Mouse (Mus musculus) small intestine, adult 2 months (tissue): ENCODE measurements around the gene Plekhm1. TPM values are rescaled to one million over a fixed set of nuclear protein-coding genes. Genes with fewer than 3 reads are reported as not detected.

Experiments used
- H3K27ac ChIP-seq: fragments of 200-500 bp; 2 replicates; pipeline ENCODE4 v1.5.1; 2012; ENCODE audit warnings: low read depth, low read length, control low read depth, inconsistent platforms; ENCODE audit not compliant: insufficient read depth
- H3K27me3 ChIP-seq: fragments of 200-500 bp; 2 replicates; pipeline ENCODE4 v1.6.1; 2012; ENCODE audit warnings: mild to moderate bottlenecking, moderate library complexity, low read length, inconsistent platforms; ENCODE audit not compliant: control insufficient read depth, insufficient read depth
- H3K36me3 ChIP-seq: fragments of 200-500 bp; 2 replicates; pipeline ENCODE4 v1.6.1; 2012; ENCODE audit warnings: mild to moderate bottlenecking, low read length, control low read depth, inconsistent platforms; ENCODE audit not compliant: control insufficient read depth, insufficient read depth
- H3K4me1 ChIP-seq: fragments of 200-500 bp; 2 replicates; pipeline ENCODE4 v1.6.1; 2012; ENCODE audit warnings: low read length, inconsistent platforms, mixed read lengths; ENCODE audit not compliant: control insufficient read depth, insufficient read depth, insufficient read length
- H3K4me3 ChIP-seq: fragments of 200-500 bp; 2 replicates; pipeline ENCODE4 v1.5.1; 2012; ENCODE audit warnings: low read depth, mild to moderate bottlenecking, control low read depth, inconsistent platforms, low read length, moderate library complexity
- CTCF ChIP-seq: fragments of 200-500 bp; IDR thresholded peaks from 2 replicates; pipeline ENCODE4 v1.5.1; 2012; ENCODE audit warnings: low read depth, mild to moderate bottlenecking, control low read depth, inconsistent platforms, low read length, moderate library complexity, mixed read lengths; ENCODE audit not compliant: insufficient replicate concordance, insufficient read length; ENCODE audit errors: extremely low read depth
- POLR2A ChIP-seq: fragments of 200-500 bp; IDR thresholded peaks from 2 replicates; pipeline ENCODE4 v1.6.1; 2012; ENCODE audit warnings: low read depth, mild to moderate bottlenecking, control low read depth, inconsistent platforms, low read length, moderate library complexity
- WGBS: fragments of 180-500 bp; shearing (Covaris S2); methylation state at CpG from one replicate; pipeline ENCODE4 v1.1.7; 2018; 5-methylcytosine and 5-hydroxymethylcytosine counted together
- polyA plus RNA-seq: library from polyadenylated mRNA; depleted of rRNA; stranded (reverse); fragments of >200 nt; gene quantifications from 2 replicates; pipeline ENCODE4 v1.2.3, GENCODE M21; 2012

The Plekhm1 gene
- polyA plus RNA-seq, 1 experiment: 16.6 TPM

- WGBS: 9% methylated on average over 60 of the region's 60 CpGs
- Histone ChIP-seq H3K4me3 (peak overlapping the region; percentile 77), H3K36me3 (peaks cover under 1% of the 10 kb centered on the region; the same call in 1 of the 2 replicates), H3K4me1 (peaks cover 36% of the 10 kb centered on the region), H3K27ac (no peak overlapping the region), H3K27me3 (no peaks in the 10 kb centered on the region)
- no peak for TF ChIP-seq POLR2A
- peak; percentile 72 for TF ChIP-seq CTCF
Measured at GRCm38 (mm10) chr11:103359841-103360641, 52.4 kb downstream of the Plekhm1 start.

GRCm38 (mm10) chr11:103359122-103359521 is 53.4 kb downstream of the Plekhm1 start:
- Histone ChIP-seq H3K36me3 (no peaks in the 10 kb centered on the region), H3K27ac (peak overlapping the region; percentile 83), H3K4me3 (peak overlapping the region; percentile 25), H3K4me1 (peaks cover 36% of the 10 kb centered on the region), H3K27me3 (no peaks in the 10 kb centered on the region)
- peak; percentile 81 for TF ChIP-seq CTCF
- no peak for TF ChIP-seq POLR2A
- 6% methylated on average over 22 of the region's 22 CpGs for WGBS

GRCm38 (mm10) chr11:103358316-103358715 is 54.2 kb downstream of the Plekhm1 start:
- Histone ChIP-seq H3K27ac (peak overlapping the region; percentile 83), H3K36me3 (0 out of 2 replicates have a peak, but pooled peaks cover under 1% of the 10 kb centered on the region), H3K4me1 (peaks cover 34% of the 10 kb centered on the region), H3K27me3 (no peaks in the 10 kb centered on the region), H3K4me3 (peak overlapping the region; percentile 25)
- TF ChIP-seq POLR2A (no peak), CTCF (no peak)
- 29% methylated on average over 4 of the region's 4 CpGs for WGBS

- 85% methylated on average over 10 of the region's 10 CpGs for WGBS
Measured at GRCm38 (mm10) chr11:103357710-103358109, 54.8 kb downstream of the Plekhm1 start.

GRCm38 (mm10) chr11:103356938-103357670 is 55.4 kb downstream of the Plekhm1 start:
- TF ChIP-seq POLR2A: 0 out of 2 replicates have a peak, but pooled peaks have one; percentile 22
- no peak for TF ChIP-seq CTCF
- Histone ChIP-seq H3K4me3 (peak overlapping the region; percentile 79), H3K36me3 (peaks cover 5% of the 10 kb centered on the region; the same call in 1 of the 2 replicates), H3K4me1 (peaks cover 32% of the 10 kb centered on the region), H3K27me3 (no peaks in the 10 kb centered on the region), H3K27ac (peak overlapping the region; percentile 98)
- WGBS: 42% methylated on average over 16 of the region's 16 CpGs

More at GRCm38 (mm10) chr11:103357710-103358109, 54.8 kb downstream of the Plekhm1 start:
- H3K27ac ChIP-seq: peak overlapping the region; percentile 98
- H3K27me3 ChIP-seq: no peaks in the 10 kb centered on the region
- H3K36me3 ChIP-seq: 0 out of 2 replicates have a peak, but pooled peaks cover 2% of the 10 kb centered on the region
- H3K4me3 ChIP-seq: peak overlapping the region; percentile 13; the same call in 1 of the 2 replicates
- no peak for TF ChIP-seq CTCF
- no peak for TF ChIP-seq POLR2A
- H3K4me1 ChIP-seq: peaks cover 33% of the 10 kb centered on the region

GRCm38 (mm10) chr11:103356032-103356571 is 56.4 kb downstream of the Plekhm1 start:
- peak overlapping the region; percentile 79 for H3K4me3 ChIP-seq

More at GRCm38 (mm10) chr11:103356032-103356571, 56.4 kb downstream of the Plekhm1 start:
- Histone ChIP-seq H3K36me3 (peaks cover 5% of the 10 kb centered on the region; the same call in 1 of the 2 replicates), H3K4me1 (peaks cover 27% of the 10 kb centered on the region), H3K27ac (peak overlapping the region; percentile 98), H3K27me3 (no peaks in the 10 kb centered on the region)
- TF ChIP-seq POLR2A (peak; percentile 33; the same call in 1 of the 2 replicates), CTCF (no peak)
- 14% methylated on average over 11 of the region's 11 CpGs for WGBS
